Mouse (Mus musculus) ES-Bruce4 (cell line): Measurements from ENCODE around the gene Dnmt3a. TPM values are rescaled to one million over a fixed set of nuclear protein-coding genes. Genes with fewer than 3 reads are reported as not detected.

Experiments
- H3K27ac ChIP-seq: 2 replicates; pipeline ENCODE4 v1.5.1; 2012; ENCODE audit warnings: low read length, inconsistent platforms; ENCODE audit not compliant: insufficient read depth
- H3K27me3 ChIP-seq: 2 replicates; pipeline ENCODE4 v1.6.1; 2012; ENCODE audit warnings: mild to moderate bottlenecking, low read length, inconsistent platforms; ENCODE audit not compliant: control insufficient read depth, poor library complexity, insufficient read depth, severe bottlenecking
- H3K36me3 ChIP-seq: 2 replicates; pipeline ENCODE4 v1.6.1; 2012; ENCODE audit warnings: inconsistent platforms, mild to moderate bottlenecking, low read length, moderate library complexity; ENCODE audit not compliant: control insufficient read depth, poor library complexity, insufficient read depth, severe bottlenecking
- H3K4me1 ChIP-seq: one replicate; pipeline ENCODE4 v1.8.1; 2011; ENCODE audit warnings: low read length; ENCODE audit not compliant: control insufficient read depth, insufficient read depth
- H3K4me3 ChIP-seq: 2 replicates; pipeline ENCODE4 v1.5.1; 2011; ENCODE audit warnings: low read depth, mild to moderate bottlenecking, low read length
- H3K9ac ChIP-seq: 2 replicates; pipeline ENCODE4 v1.6.1; 2012; ENCODE audit warnings: low read depth, mild to moderate bottlenecking, inconsistent platforms; ENCODE audit not compliant: poor library complexity, severe bottlenecking
- H3K9me3 ChIP-seq: replicated peaks from 2 replicates; pipeline ENCODE4 v1.6.1; 2012; ENCODE audit warnings: mild to moderate bottlenecking, low read length, inconsistent platforms; ENCODE audit not compliant: control insufficient read depth, poor library complexity, insufficient read depth, severe bottlenecking
- CTCF ChIP-seq: IDR thresholded peaks from one replicate; pipeline ENCODE4 v1.8.1; 2011; ENCODE audit warnings: low read depth, low read length
- EP300 ChIP-seq: IDR thresholded peaks from 2 replicates; pipeline ENCODE4 v1.6.1; 2011; ENCODE audit warnings: low read depth, low read length; ENCODE audit not compliant: insufficient read depth
- POLR2A ChIP-seq: IDR thresholded peaks from one replicate; pipeline ENCODE4 v1.8.1; 2011; ENCODE audit warnings: low read length; ENCODE audit not compliant: insufficient read depth
- polyA plus RNA-seq: library from polyadenylated mRNA; stranded (reverse); fragments of >200 nt; gene quantifications from 2 replicates; pipeline ENCODE4 v1.2.4, GENCODE M21; 2011; ENCODE audit warnings: low read depth; ENCODE audit not compliant: missing spikeins, insufficient read depth, insufficient read length

The Dnmt3a gene
- polyA plus RNA-seq, 1 experiment, result 31.9 TPM

- Histone ChIP-seq H3K9me3 (no peaks in the 10 kb centered on the region), H3K4me1 (peaks cover 3% of the 10 kb centered on the region), H3K4me3 (no peak overlapping the region), H3K27me3 (no peaks in the 10 kb centered on the region), H3K9ac (no peak overlapping the region), H3K36me3 (no peaks in the 10 kb centered on the region), H3K27ac (no peak overlapping the region)
- no peak for TF ChIP-seq CTCF
- no peak for TF ChIP-seq EP300
- no peak for TF ChIP-seq POLR2A
These were observed 16.1 kb upstream of the Dnmt3a start for GRCm38 (mm10) chr12:3789626-3790185.

DNA sequence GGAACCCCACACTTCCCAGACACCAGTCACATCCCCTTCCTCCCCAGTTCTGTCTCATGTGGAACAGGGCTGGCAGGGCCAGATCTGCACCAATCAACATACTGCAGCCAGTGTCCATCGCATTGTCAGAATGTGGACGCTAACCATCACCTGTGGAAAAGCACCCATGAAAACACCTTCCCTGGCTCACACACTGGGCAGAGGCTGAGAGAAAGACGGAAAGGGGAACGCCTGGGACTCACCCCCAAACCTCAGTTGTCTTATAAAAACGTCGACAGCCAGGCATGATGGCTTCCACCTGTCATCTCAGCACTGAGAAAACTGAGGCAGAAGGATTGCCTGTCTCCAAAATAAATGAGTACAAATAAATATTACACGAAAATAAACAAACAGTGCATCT, 14.6 kb upstream of the Dnmt3a start:
- peak overlapping the region; percentile 0; the same call in 1 of the 2 replicates for H3K4me3 ChIP-seq
- no peaks in the 10 kb centered on the region for H3K9me3 ChIP-seq
- H3K27ac ChIP-seq, result no peak overlapping the region
- no peaks in the 10 kb centered on the region for H3K36me3 ChIP-seq
- H3K4me1 ChIP-seq, result peaks cover 7% of the 10 kb centered on the region
- TF ChIP-seq POLR2A (no peak), EP300 (no peak), CTCF (no peak)
- no peaks in the 10 kb centered on the region for H3K27me3 ChIP-seq
- H3K9ac ChIP-seq, result no peak overlapping the region

DNA sequence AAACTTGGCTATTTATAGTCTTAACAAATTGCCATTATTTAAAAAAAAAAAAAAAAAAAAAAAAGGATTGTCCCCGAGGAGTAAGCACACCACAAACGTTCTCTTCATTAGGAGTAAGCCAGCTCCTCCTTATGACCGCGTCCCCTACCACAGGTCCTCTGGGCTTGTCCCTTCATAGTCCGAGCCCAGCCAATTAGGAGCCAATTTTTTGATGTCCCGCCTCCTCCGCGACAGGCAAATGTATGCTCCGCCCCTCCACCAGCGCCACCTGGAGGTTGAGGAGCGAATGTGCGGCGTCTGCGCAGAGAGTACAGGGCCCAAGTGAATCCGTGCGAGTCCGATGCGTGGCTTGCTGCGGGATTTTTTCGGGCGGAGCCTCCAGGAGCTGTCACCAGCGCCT, 14.1 kb upstream of the Dnmt3a start:
- Histone ChIP-seq H3K9ac (peak overlapping the region; percentile 50; the same call in 1 of the 2 replicates), H3K27me3 (no peaks in the 10 kb centered on the region), H3K4me3 (peak overlapping the region; percentile 38), H3K4me1 (peaks cover 7% of the 10 kb centered on the region), H3K36me3 (no peaks in the 10 kb centered on the region), H3K27ac (no peak overlapping the region), H3K9me3 (no peaks in the 10 kb centered on the region)
- TF ChIP-seq EP300 (0 out of 2 replicates have a peak, but pooled peaks have one; percentile 24), POLR2A (peak; percentile 21), CTCF (peak; percentile 90)

DNA sequence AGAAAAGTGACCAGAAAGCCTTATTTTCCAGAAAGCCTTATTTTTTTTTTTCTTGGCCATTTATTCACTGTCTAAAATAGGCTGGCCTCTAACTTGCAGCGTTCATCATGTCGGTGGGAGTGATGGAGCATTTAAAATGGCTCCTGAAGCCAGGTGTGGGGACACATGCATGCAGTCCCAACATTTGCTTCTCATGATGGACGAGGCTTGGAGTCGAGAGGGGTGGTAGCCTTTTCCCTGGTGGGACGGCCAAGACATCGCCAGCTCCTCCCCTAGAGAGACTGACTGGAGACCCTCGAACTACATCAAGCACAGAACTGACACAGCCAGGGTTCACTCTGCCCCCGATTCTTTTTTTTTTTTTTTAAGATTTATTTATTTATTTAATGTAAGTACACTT, 13.6 kb upstream of the Dnmt3a start:
- Histone ChIP-seq H3K27me3 (no peaks in the 10 kb centered on the region), H3K27ac (no peak overlapping the region), H3K4me3 (no peak overlapping the region), H3K9me3 (no peaks in the 10 kb centered on the region), H3K36me3 (no peaks in the 10 kb centered on the region), H3K4me1 (peaks cover 7% of the 10 kb centered on the region), H3K9ac (peak overlapping the region; percentile 50; the same call in 1 of the 2 replicates)
- TF ChIP-seq POLR2A (no peak), EP300 (no peak), CTCF (no peak)

DNA sequence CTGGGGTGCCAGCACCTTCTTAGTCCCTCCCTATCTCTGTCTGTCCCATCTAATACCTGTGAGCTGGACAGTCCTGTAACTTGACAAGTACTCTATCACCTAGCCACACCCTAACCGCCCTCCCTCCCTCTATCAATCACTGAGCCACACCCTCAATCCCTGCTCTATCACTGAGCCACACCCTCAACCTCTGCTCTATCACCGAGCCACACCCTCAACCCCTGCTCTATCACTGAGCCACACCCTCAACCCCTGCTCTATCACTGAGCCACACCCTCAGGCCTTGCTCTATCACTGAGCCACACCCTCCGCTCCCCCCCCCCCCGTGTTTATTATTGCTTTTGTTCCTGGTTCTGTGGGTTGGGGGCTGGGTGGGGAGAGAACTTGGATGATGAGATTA, 10.2 kb upstream of the Dnmt3a start:
- Histone ChIP-seq H3K4me3 (no peak overlapping the region), H3K4me1 (peaks cover 7% of the 10 kb centered on the region), H3K27me3 (no peaks in the 10 kb centered on the region), H3K9me3 (no peaks in the 10 kb centered on the region), H3K9ac (no peak overlapping the region), H3K27ac (no peak overlapping the region), H3K36me3 (no peaks in the 10 kb centered on the region)
- TF ChIP-seq CTCF (no peak), EP300 (peak; percentile 77; the same call in 1 of the 2 replicates)

DNA sequence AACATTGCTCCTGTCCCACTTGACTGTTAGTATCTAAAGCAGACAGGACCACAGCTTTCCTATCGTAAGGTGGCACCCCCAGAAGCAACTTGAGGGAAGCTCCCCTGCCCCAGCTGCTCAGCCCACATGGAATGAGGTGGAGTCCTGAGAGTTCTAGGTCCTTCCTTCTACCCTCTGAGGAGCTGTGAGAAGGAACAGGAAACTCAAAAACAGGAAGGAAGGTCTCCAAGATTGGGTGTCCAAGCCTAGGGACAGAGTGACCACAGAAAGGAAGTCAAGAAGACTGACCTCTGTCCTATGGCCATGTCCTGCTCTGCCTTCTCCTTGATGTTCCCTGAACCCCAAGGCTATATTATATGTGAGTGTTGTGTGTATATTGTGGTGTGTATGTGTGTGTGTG, 6.3 kb upstream of the Dnmt3a start:
- H3K4me1 ChIP-seq, result peaks cover 4% of the 10 kb centered on the region
- no peaks in the 10 kb centered on the region for H3K27me3 ChIP-seq
- H3K9ac ChIP-seq, result no peak overlapping the region
- H3K9me3 ChIP-seq, result no peaks in the 10 kb centered on the region
- TF ChIP-seq POLR2A (no peak), CTCF (no peak), EP300 (no peak)
- H3K27ac ChIP-seq, result no peak overlapping the region
- no peaks in the 10 kb centered on the region for H3K36me3 ChIP-seq
- no peak overlapping the region for H3K4me3 ChIP-seq
